Mouse (Mus musculus): ENCODE measurements at regions not wholly inside any gene's neighbourhood (a gene's known extent, or its start where the extent isn't known, plus 50 kb on each side); places are given as distances from the start of the nearest gene placed in this dataset.

GRCm38 (mm10) chr14:76913850-76914249, 122.7 kb upstream of the Ccdc122 start:
- Histone ChIP-seq H3K9ac (ENCODE audit: insufficient read depth, low read depth, low read length, poor library complexity, severe bottlenecking) (no peak overlapping the region), H3K4me3 (ENCODE audit: insufficient read depth in 1 of 2, low read depth in 1 of 2, low read length in 2 of 2, poor library complexity in 1 of 2, severe bottlenecking in 1 of 2) (no peak overlapping the region), H3K27ac (ENCODE audit: insufficient read depth, low read depth, low read length, poor library complexity, severe bottlenecking) (no peak overlapping the region), H3K9me3 (ENCODE audit: control insufficient read depth, insufficient read depth, low read depth, low read length) (no peaks in the 10 kb centered on the region), H3K36me3 (ENCODE audit: control insufficient read depth, insufficient read depth, low read length, poor library complexity, severe bottlenecking) (no peaks in the 10 kb centered on the region), H3K4me1 (ENCODE audit: control insufficient read depth in 2 of 2, insufficient read depth in 2 of 2, low read length in 2 of 2, poor library complexity in 1 of 2) (no peaks in the 10 kb centered on the region)
- no peak for TF ChIP-seq ZC3H11A (IDR thresholded peaks at IDR 0.05; ENCODE audit: borderline replicate concordance, low read depth, low read length)
- no peak for DNase-seq (ENCODE audit: low read depth, low spot score)
- in situ Hi-C loops (cut with MboI; ENCODE audit: low sequenced_read_pairs in 2 of 2, unreplicated experiment in 2 of 2), result no loop called here

- in situ Hi-C loops (cut with MboI; ENCODE audit: low sequenced_read_pairs in 2 of 2, unreplicated experiment in 2 of 2), result no loop called here
- DNase-seq (ENCODE audit: low read depth, low spot score), result no peak
- no peak overlapping the region for H3K27ac ChIP-seq (ENCODE audit: insufficient read depth, low read depth, low read length, poor library complexity, severe bottlenecking)
Measured at GRCm38 (mm10) chr14:76912301-76913001, 124.1 kb upstream of the Ccdc122 start.

GRCm38 (mm10) chr14:76911271-76911670, 125.3 kb upstream of the Ccdc122 start:
- TF ChIP-seq CHD2 (IDR thresholded peaks at IDR 0.05; ENCODE audit: low read depth, low read length) (no peak), ZNF384 (IDR thresholded peaks at IDR 0.05; ENCODE audit: low read depth, low read length) (no peak), MAFK (IDR thresholded peaks at IDR 0.05; ENCODE audit: insufficient read depth, low read depth, low read length) (no peak), ZC3H11A (IDR thresholded peaks at IDR 0.05; ENCODE audit: borderline replicate concordance, low read depth, low read length) (no peak), HCFC1 (IDR thresholded peaks at IDR 0.05; ENCODE audit: borderline replicate concordance, insufficient read depth, low read length) (no peak)

More at GRCm38 (mm10) chr14:76912301-76913001, 124.1 kb upstream of the Ccdc122 start:
- no peaks in the 10 kb centered on the region for H3K36me3 ChIP-seq (ENCODE audit: control insufficient read depth, insufficient read depth, low read length, poor library complexity, severe bottlenecking)
- H3K9ac ChIP-seq (ENCODE audit: insufficient read depth, low read depth, low read length, poor library complexity, severe bottlenecking), result no peak overlapping the region
- no peak for TF ChIP-seq MAFK (IDR thresholded peaks at IDR 0.05; ENCODE audit: insufficient read depth, low read depth, low read length)
- no peak for TF ChIP-seq HCFC1 (IDR thresholded peaks at IDR 0.05; ENCODE audit: borderline replicate concordance, insufficient read depth, low read length)
- TF ChIP-seq CHD2 (IDR thresholded peaks at IDR 0.05; ENCODE audit: low read depth, low read length), result no peak
- no peak for TF ChIP-seq ZC3H11A (IDR thresholded peaks at IDR 0.05; ENCODE audit: borderline replicate concordance, low read depth, low read length)
- no peak for TF ChIP-seq ZNF384 (IDR thresholded peaks at IDR 0.05; ENCODE audit: low read depth, low read length)
- no peaks in the 10 kb centered on the region for H3K9me3 ChIP-seq (ENCODE audit: control insufficient read depth, insufficient read depth, low read depth, low read length)
- no peaks in the 10 kb centered on the region for H3K4me1 ChIP-seq (ENCODE audit: control insufficient read depth in 2 of 2, insufficient read depth in 2 of 2, low read length in 2 of 2, poor library complexity in 1 of 2)
- no peak overlapping the region for H3K4me3 ChIP-seq (ENCODE audit: insufficient read depth in 1 of 2, low read depth in 1 of 2, low read length in 2 of 2, poor library complexity in 1 of 2, severe bottlenecking in 1 of 2)

GRCm38 (mm10) chr14:76910186-76910585, 126.4 kb upstream of the Ccdc122 start:
- TF ChIP-seq MAFK (IDR thresholded peaks at IDR 0.05; ENCODE audit: insufficient read depth, low read depth, low read length), result no peak
- no peak for TF ChIP-seq CHD2 (IDR thresholded peaks at IDR 0.05; ENCODE audit: low read depth, low read length)
- TF ChIP-seq HCFC1 (IDR thresholded peaks at IDR 0.05; ENCODE audit: borderline replicate concordance, insufficient read depth, low read length), result no peak
- no peak for TF ChIP-seq ZC3H11A (IDR thresholded peaks at IDR 0.05; ENCODE audit: borderline replicate concordance, low read depth, low read length)
- TF ChIP-seq ZNF384 (IDR thresholded peaks at IDR 0.05; ENCODE audit: low read depth, low read length), result no peak
- in situ Hi-C loops (cut with MboI; ENCODE audit: low sequenced_read_pairs in 2 of 2, unreplicated experiment in 2 of 2), result no loop called here

More at GRCm38 (mm10) chr14:76911271-76911670, 125.3 kb upstream of the Ccdc122 start:
- Histone ChIP-seq H3K9ac (ENCODE audit: insufficient read depth, low read depth, low read length, poor library complexity, severe bottlenecking) (no peak overlapping the region), H3K36me3 (ENCODE audit: control insufficient read depth, insufficient read depth, low read length, poor library complexity, severe bottlenecking) (no peaks in the 10 kb centered on the region), H3K9me3 (ENCODE audit: control insufficient read depth, insufficient read depth, low read depth, low read length) (no peaks in the 10 kb centered on the region), H3K4me1 (ENCODE audit: control insufficient read depth in 2 of 2, insufficient read depth in 2 of 2, low read length in 2 of 2, poor library complexity in 1 of 2) (no peaks in the 10 kb centered on the region), H3K27ac (ENCODE audit: insufficient read depth, low read depth, low read length, poor library complexity, severe bottlenecking) (no peak overlapping the region), H3K4me3 (ENCODE audit: insufficient read depth in 1 of 2, low read depth in 1 of 2, low read length in 2 of 2, poor library complexity in 1 of 2, severe bottlenecking in 1 of 2) (no peak overlapping the region)
- no peak for DNase-seq (ENCODE audit: low read depth, low spot score)
- in situ Hi-C loops (cut with MboI; ENCODE audit: low sequenced_read_pairs in 2 of 2, unreplicated experiment in 2 of 2), result no loop called here

GRCm38 (mm10) chr14:76907941-76908340, 128.6 kb upstream of the Ccdc122 start:
- Histone ChIP-seq H3K9ac (ENCODE audit: insufficient read depth, low read depth, low read length, poor library complexity, severe bottlenecking) (no peak overlapping the region), H3K4me3 (ENCODE audit: insufficient read depth in 1 of 2, low read depth in 1 of 2, low read length in 2 of 2, poor library complexity in 1 of 2, severe bottlenecking in 1 of 2) (no peak overlapping the region), H3K27ac (ENCODE audit: insufficient read depth, low read depth, low read length, poor library complexity, severe bottlenecking) (no peak overlapping the region), H3K9me3 (ENCODE audit: control insufficient read depth, insufficient read depth, low read depth, low read length) (no peaks in the 10 kb centered on the region), H3K36me3 (ENCODE audit: control insufficient read depth, insufficient read depth, low read length, poor library complexity, severe bottlenecking) (no peaks in the 10 kb centered on the region), H3K4me1 (ENCODE audit: control insufficient read depth in 2 of 2, insufficient read depth in 2 of 2, low read length in 2 of 2, poor library complexity in 1 of 2) (no peaks in the 10 kb centered on the region)
- no peak for DNase-seq (ENCODE audit: low read depth, low spot score)
- TF ChIP-seq ZNF384 (IDR thresholded peaks at IDR 0.05; ENCODE audit: low read depth, low read length) (no peak), MAFK (IDR thresholded peaks at IDR 0.05; ENCODE audit: insufficient read depth, low read depth, low read length) (no peak), CHD2 (IDR thresholded peaks at IDR 0.05; ENCODE audit: low read depth, low read length) (no peak), HCFC1 (IDR thresholded peaks at IDR 0.05; ENCODE audit: borderline replicate concordance, insufficient read depth, low read length) (no peak), ZC3H11A (IDR thresholded peaks at IDR 0.05; ENCODE audit: borderline replicate concordance, low read depth, low read length) (no peak)
- in situ Hi-C loops (cut with MboI; ENCODE audit: low sequenced_read_pairs in 2 of 2, unreplicated experiment in 2 of 2), result no loop called here

More at GRCm38 (mm10) chr14:76910186-76910585, 126.4 kb upstream of the Ccdc122 start:
- no peak overlapping the region for H3K27ac ChIP-seq (ENCODE audit: insufficient read depth, low read depth, low read length, poor library complexity, severe bottlenecking)
- no peaks in the 10 kb centered on the region for H3K4me1 ChIP-seq (ENCODE audit: control insufficient read depth in 2 of 2, insufficient read depth in 2 of 2, low read length in 2 of 2, poor library complexity in 1 of 2)
- H3K4me3 ChIP-seq (ENCODE audit: insufficient read depth in 1 of 2, low read depth in 1 of 2, low read length in 2 of 2, poor library complexity in 1 of 2, severe bottlenecking in 1 of 2), result no peak overlapping the region
- H3K9me3 ChIP-seq (ENCODE audit: control insufficient read depth, insufficient read depth, low read depth, low read length), result no peaks in the 10 kb centered on the region
- no peaks in the 10 kb centered on the region for H3K36me3 ChIP-seq (ENCODE audit: control insufficient read depth, insufficient read depth, low read length, poor library complexity, severe bottlenecking)
- no peak for DNase-seq (ENCODE audit: low read depth, low spot score)
- H3K9ac ChIP-seq (ENCODE audit: insufficient read depth, low read depth, low read length, poor library complexity, severe bottlenecking), result no peak overlapping the region
